Mouse (Mus musculus) G1E (cell line): ENCODE results near the gene Olfr1535. TPM values are rescaled to one million over a fixed set of nuclear protein-coding genes. Genes with fewer than 3 reads are reported as not detected.

Experiments used
- ATAC-seq: 2 replicates; pipeline ENCODE4 v1.8.0; 2016; ENCODE audit warnings: mild to moderate bottlenecking; ENCODE audit not compliant: insufficient number of reproducible peaks, poor library complexity, low FRiP score, severe bottlenecking; ENCODE audit errors: extremely low read depth
- DNase-seq: peaks from one replicate; pipeline ENCODE4 v3.0.0; 2012; ENCODE audit warnings: low spot score
- H3K27me3 ChIP-seq: 2 replicates; pipeline ENCODE4 v1.6.1; 2012; ENCODE audit warnings: mild to moderate bottlenecking, low read length, inconsistent platforms; ENCODE audit not compliant: insufficient read depth
- H3K36me3 ChIP-seq: replicated peaks from 2 replicates; pipeline ENCODE3; 2012; ENCODE audit warnings: mild to moderate bottlenecking, inconsistent platforms
- H3K4me1 ChIP-seq: 2 replicates; pipeline ENCODE4 v1.6.1; 2012; ENCODE audit warnings: low read depth, low read length, inconsistent platforms, mixed read lengths; ENCODE audit not compliant: insufficient read depth
- H3K4me3 ChIP-seq: 2 replicates; pipeline ENCODE4 v1.5.1; 2012; ENCODE audit warnings: low read depth, mild to moderate bottlenecking, inconsistent platforms, low read length, moderate library complexity, mixed read lengths
- H3K9me3 ChIP-seq: replicated peaks from 2 replicates; pipeline ENCODE4 v1.6.1; 2012; ENCODE audit warnings: inconsistent platforms
- CTCF ChIP-seq: IDR thresholded peaks from 2 replicates; pipeline ENCODE4 v1.5.1; 2012; ENCODE audit warnings: low read depth, low read length, inconsistent platforms, mixed read lengths
- GATA1 ChIP-seq: IDR thresholded peaks from 2 replicates; pipeline ENCODE4 v1.6.1; 2012; ENCODE audit warnings: borderline replicate concordance, low read length, inconsistent platforms, mixed read lengths
- GATA2 ChIP-seq: IDR thresholded peaks from 2 replicates; pipeline ENCODE4 v1.6.1; 2012; ENCODE audit warnings: low read depth, low read length, inconsistent platforms, borderline replicate concordance
- POLR2AphosphoS5 ChIP-seq: IDR thresholded peaks from 2 replicates; pipeline ENCODE4 v1.6.1; 2012; ENCODE audit warnings: low read depth, low read length, inconsistent platforms; ENCODE audit not compliant: insufficient replicate concordance
- TAL1 ChIP-seq: conservative IDR thresholded peaks from 2 replicates; pipeline ENCODE4 v1.6.1; 2012; ENCODE audit warnings: low read depth, low read length, inconsistent platforms, mixed read lengths
- polyA plus RNA-seq: library from polyadenylated mRNA; stranded (reverse); fragments of >175 nt; gene quantifications from 2 replicates; pipeline ENCODE4 v1.2.3, GENCODE M21; 2012
- total RNA-seq, 2 experiments: library from RNA; stranded (forward) in 1 of 2; stranded (reverse) in 1 of 2; fragments of 200-1000 nt in 1 of 2; fragments of >200 nt in 1 of 2; fragmentation: Nextera tagmentation in 1 of 2; gene quantifications; 2 replicates each; pipeline ENCODE4 v1.2.3; 2014 to 2017

The Olfr1535 gene
- total RNA-seq (2014; fragmentation: Nextera tagmentation) = not detected in 2 replicates
- total RNA-seq (2017) = 0.06 and 0.11 TPM in 2 replicates
- not detected in 2 replicates for polyA plus RNA-seq

DNA sequence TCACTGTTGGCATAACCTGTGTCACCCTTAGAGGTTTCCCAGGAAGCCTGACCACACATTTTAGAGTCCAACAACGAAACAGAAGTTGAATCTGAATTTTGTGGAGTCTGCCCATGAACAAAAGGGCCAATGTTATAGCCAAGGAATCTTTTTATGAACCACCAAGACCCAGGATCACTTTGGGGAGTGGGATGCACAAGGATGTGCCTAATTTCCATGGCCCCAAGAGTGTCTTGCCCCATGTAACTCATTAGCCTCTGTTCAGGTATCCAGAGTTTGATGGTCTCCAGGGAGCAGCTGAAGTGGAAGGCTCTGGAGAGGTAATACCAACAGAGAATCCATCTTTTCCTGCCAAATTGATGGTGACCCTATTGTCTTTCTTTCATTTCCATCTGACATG lies at the start of gene Olfr1535:
Olfr1535 (minus strand) TSS at position 101 of the 400 bp plus-strand sequence.
- ATAC-seq = no peak
- Histone ChIP-seq H3K4me3 (no peak within 1 kb of the TSS), H3K36me3 (no peaks in the 10 kb centered on the region), H3K27me3 (no peaks in the 10 kb centered on the region), H3K4me1 (no peaks in the 10 kb centered on the region), H3K9me3 (no peaks in the 10 kb centered on the region)
- TF ChIP-seq GATA1 = no peak
- TF ChIP-seq GATA2 = no peak
- TF ChIP-seq POLR2AphosphoS5 = no peak
- TF ChIP-seq TAL1 = no peak
- TF ChIP-seq CTCF = no peak
- no peak for DNase-seq

GRCm38 (mm10) chr13:21591618-21592017 lies 31.9 kb upstream of the Olfr1535 start:
- ATAC-seq = no peak

GRCm38 (mm10) chr13:21581659-21582058 lies 22.0 kb upstream of the Olfr1535 start, which contains the start of gene Olfr1364:
Olfr1364 (minus strand) TSS chr13:21581759.
- ATAC-seq = no peak
- H3K27me3 ChIP-seq = no peaks in the 10 kb centered on the region

More at GRCm38 (mm10) chr13:21591618-21592017, 31.9 kb upstream of the Olfr1535 start:
- DNase-seq = no peak
- Histone ChIP-seq H3K36me3 (no peaks in the 10 kb centered on the region), H3K9me3 (no peaks in the 10 kb centered on the region), H3K4me1 (no peaks in the 10 kb centered on the region; the same call in 1 of the 2 replicates), H3K27me3 (no peaks in the 10 kb centered on the region), H3K4me3 (no peak overlapping the region)
- no peak for TF ChIP-seq POLR2AphosphoS5
- no peak for TF ChIP-seq GATA1
- TF ChIP-seq GATA2 = no peak
- TF ChIP-seq CTCF = no peak
- TF ChIP-seq TAL1 = no peak

DNA sequence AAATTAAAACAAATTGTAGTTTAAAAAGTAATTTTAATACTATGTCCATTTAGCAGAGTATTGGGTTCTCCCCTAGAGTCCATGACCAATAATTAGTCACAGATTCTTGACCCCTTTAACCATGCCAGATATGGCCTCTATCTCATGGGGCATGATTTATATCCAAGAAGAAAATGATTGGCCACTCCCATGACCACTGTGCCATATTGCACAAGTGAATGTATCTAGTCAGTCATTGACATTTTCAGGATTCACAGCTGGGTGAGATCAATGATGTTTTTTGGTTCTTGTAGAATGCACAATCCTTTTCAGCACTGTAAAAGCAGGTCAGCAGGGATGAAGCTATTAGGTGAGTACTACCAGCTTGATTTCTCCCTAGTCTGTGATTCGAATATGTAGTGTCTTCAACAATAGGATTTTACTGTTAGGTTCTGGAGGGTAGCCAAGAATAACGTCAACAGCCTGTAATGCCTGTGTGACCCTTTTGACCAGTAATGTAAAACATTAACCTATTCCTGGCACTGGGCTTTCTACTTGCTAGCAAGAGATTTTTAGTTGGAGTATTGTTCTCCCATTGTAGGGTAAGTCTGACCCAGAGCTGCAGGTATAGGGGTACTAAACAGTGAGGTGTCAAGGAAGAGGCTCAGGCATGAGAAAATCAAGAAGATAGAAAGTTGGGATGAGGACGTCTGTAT lies 9.1 kb downstream of the Olfr1535 start:
- Histone ChIP-seq H3K27me3 (peaks cover 2% of the 10 kb centered on the region; the same call in 1 of the 2 replicates), H3K4me1 (no peaks in the 10 kb centered on the region), H3K9me3 (no peaks in the 10 kb centered on the region), H3K36me3 (no peaks in the 10 kb centered on the region), H3K4me3 (no peak overlapping the region)
- TF ChIP-seq GATA1 (no peak), POLR2AphosphoS5 (no peak), TAL1 (no peak), GATA2 (no peak)
- DNase-seq (no peak), ATAC-seq (no peak)

More at GRCm38 (mm10) chr13:21581659-21582058, 22.0 kb upstream of the Olfr1535 start, which contains the start of gene Olfr1364:
- no peak for DNase-seq
- Histone ChIP-seq H3K36me3 (no peaks in the 10 kb centered on the region), H3K9me3 (no peaks in the 10 kb centered on the region), H3K4me1 (no peaks in the 10 kb centered on the region), H3K4me3 (no peak within 1 kb of the TSS)
- TF ChIP-seq TAL1 (no peak), GATA2 (no peak), POLR2AphosphoS5 (no peak), GATA1 (no peak), CTCF (no peak)

DNA sequence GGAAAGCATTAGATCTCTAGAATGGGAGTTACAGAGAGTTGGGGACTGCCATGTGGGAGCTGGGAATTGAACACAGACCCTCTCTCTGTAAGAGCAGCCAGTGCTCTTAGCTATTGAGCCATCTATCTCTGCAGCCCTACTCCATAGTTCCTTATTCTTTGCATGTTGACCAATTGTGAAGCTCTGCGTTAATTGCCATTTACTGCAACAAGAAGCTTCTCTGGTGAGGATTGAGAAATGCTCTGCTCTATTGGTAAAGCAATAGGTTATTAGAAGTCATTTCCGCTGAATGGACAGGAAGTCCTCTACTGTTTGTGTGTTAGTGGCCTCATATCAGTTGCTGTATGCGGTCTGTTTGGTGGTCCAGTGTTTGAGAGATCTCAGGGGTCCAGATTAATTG lies 10.2 kb downstream of the Olfr1535 start:
- TF ChIP-seq GATA1 = no peak
- TF ChIP-seq CTCF = no peak
- TF ChIP-seq POLR2AphosphoS5 = no peak
- TF ChIP-seq TAL1 = no peak
- no peak for TF ChIP-seq GATA2
- no peaks in the 10 kb centered on the region for H3K9me3 ChIP-seq
- H3K27me3 ChIP-seq = peaks cover 2% of the 10 kb centered on the region; the same call in 1 of the 2 replicates
- no peaks in the 10 kb centered on the region for H3K36me3 ChIP-seq
- H3K4me1 ChIP-seq = no peaks in the 10 kb centered on the region
- H3K4me3 ChIP-seq = no peak overlapping the region
- ATAC-seq (no peak), DNase-seq (no peak)

DNA sequence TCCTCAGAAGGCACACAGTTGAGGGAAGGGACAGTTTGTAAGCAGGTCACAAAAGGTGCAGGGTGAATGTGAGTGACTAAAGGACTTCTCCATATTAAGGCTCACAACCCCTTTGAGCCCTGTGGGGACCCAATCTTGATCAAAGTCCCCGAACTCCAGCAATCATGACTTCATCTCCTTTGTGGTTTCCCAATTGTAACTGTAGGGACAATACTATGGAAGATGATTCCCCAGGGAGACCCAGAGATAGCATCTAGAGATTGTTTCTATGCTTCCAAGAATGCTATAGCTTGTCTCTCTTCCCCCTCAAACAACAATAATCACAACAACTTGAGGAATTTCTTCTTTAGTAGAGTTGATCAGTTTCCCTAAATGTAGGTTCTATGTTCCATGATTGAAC lies 17.0 kb downstream of the Olfr1535 start, which contains the start of gene Olfr1366:
Olfr1366 (minus strand) TSS at position 101 of the 400 bp plus-strand sequence.
- Histone ChIP-seq H3K9me3 (no peaks in the 10 kb centered on the region), H3K36me3 (no peaks in the 10 kb centered on the region), H3K4me1 (no peaks in the 10 kb centered on the region), H3K4me3 (no peak within 1 kb of the TSS), H3K27me3 (peaks cover 13% of the 10 kb centered on the region)
- ATAC-seq (no peak), DNase-seq (no peak)
- TF ChIP-seq CTCF = no peak
- no peak for TF ChIP-seq GATA2
- TF ChIP-seq POLR2AphosphoS5 = no peak
- TF ChIP-seq TAL1 = no peak
- no peak for TF ChIP-seq GATA1
